Mouse (Mus musculus) mature B cell (primary cell): ENCODE data around the gene Lrrc47.

ENCODE experiments used
- in situ Hi-C: fragments of 300-500 bp; cut with MboI; formaldehyde crosslinking; loops from 2 replicates; pipeline ENCODE4 v1.14.3; 2019

The Lrrc47 gene

GRCm38 (mm10) chr4:154011646-154012089 lies at the start of gene Lrrc47:
Lrrc47 (plus strand) TSS chr4:154011731.
- in situ Hi-C loops: loop anchor here (5.0 kb wide), 1 partner anchor 39 kb away; no protein-coding TSS in a partner anchor

GRCm38 (mm10) chr4:153962631-153963030 lies 48.9 kb upstream of the Lrrc47 start:
- in situ Hi-C loops: no loop called here

- in situ Hi-C loops: no loop called here
Measured at GRCm38 (mm10) chr4:153966651-153967050, 44.9 kb upstream of the Lrrc47 start.

GRCm38 (mm10) chr4:153967556-153967955 lies 44.0 kb upstream of the Lrrc47 start:
- in situ Hi-C loops: no loop called here

- in situ Hi-C loops: no loop called here
Measured at GRCm38 (mm10) chr4:153968063-153968462, 43.5 kb upstream of the Lrrc47 start.

GRCm38 (mm10) chr4:153974431-153975291 lies 36.9 kb upstream of the Lrrc47 start, which contains the start of the genes Dffb and Cep104:
Dffb (minus strand) TSS chr4:153975126.
Cep104 (plus strand) TSS chr4:153975194.
- in situ Hi-C loops: loop anchor here (5.0 kb wide), 1 partner anchor 38 kb away; the partner anchor contains the start of gene Lrrc47

GRCm38 (mm10) chr4:153975292-153975662 lies 36.3 kb upstream of the Lrrc47 start:
- in situ Hi-C loops: no loop called here

GRCm38 (mm10) chr4:153975768-153976167 lies 35.8 kb upstream of the Lrrc47 start:
- in situ Hi-C loops: no loop called here

GRCm38 (mm10) chr4:153979243-153979642 lies 32.3 kb upstream of the Lrrc47 start:
- in situ Hi-C loops: no loop called here

GRCm38 (mm10) chr4:153980470-153980869 lies 31.1 kb upstream of the Lrrc47 start:
- in situ Hi-C loops: no loop called here

- in situ Hi-C loops: no loop called here
Measured at GRCm38 (mm10) chr4:153992715-153993114, 18.8 kb upstream of the Lrrc47 start.

GRCm38 (mm10) chr4:153993505-153993904 lies 18.0 kb upstream of the Lrrc47 start:
- in situ Hi-C loops: no loop called here

- in situ Hi-C loops: no loop called here
Measured at GRCm38 (mm10) chr4:154005488-154005887, 6.0 kb upstream of the Lrrc47 start.

- in situ Hi-C loops: no loop called here
Measured at GRCm38 (mm10) chr4:154006264-154006663, 5.3 kb upstream of the Lrrc47 start.

- in situ Hi-C loops: no loop called here
Measured at GRCm38 (mm10) chr4:154007759-154008158, 3.8 kb upstream of the Lrrc47 start.

- in situ Hi-C loops: loop anchor here (5.0 kb wide), 1 partner anchor 39 kb away; no protein-coding TSS in a partner anchor
Measured at GRCm38 (mm10) chr4:154010907-154011645, 455 bp upstream of the Lrrc47 start.

GRCm38 (mm10) chr4:154012132-154012882 lies 776 bp downstream of the Lrrc47 start:
- in situ Hi-C loops: loop anchor here (5.0 kb wide), 1 partner anchor 40 kb away; no protein-coding TSS in a partner anchor

GRCm38 (mm10) chr4:154015476-154015875 lies 3.9 kb downstream of the Lrrc47 start:
- in situ Hi-C loops: no loop called here

GRCm38 (mm10) chr4:154019571-154019970 lies 8.0 kb downstream of the Lrrc47 start:
- in situ Hi-C loops: no loop called here

GRCm38 (mm10) chr4:154021432-154021831 lies 9.9 kb downstream of the Lrrc47 start:
- in situ Hi-C loops: no loop called here

GRCm38 (mm10) chr4:154022407-154022806 lies 10.9 kb downstream of the Lrrc47 start:
- in situ Hi-C loops: no loop called here

- in situ Hi-C loops: no loop called here
Measured at GRCm38 (mm10) chr4:154022844-154023243, 11.3 kb downstream of the Lrrc47 start.
